Mouse (Mus musculus) ES-Bruce4 (cell line): ENCODE data around the gene Astn1.

Experiments
- CTCF ChIP-seq: IDR thresholded peaks from one replicate; pipeline ENCODE4 v1.8.1; 2011; ENCODE audit warnings: low read depth, low read length
- POLR2A ChIP-seq: IDR thresholded peaks from one replicate; pipeline ENCODE4 v1.8.1; 2011; ENCODE audit warnings: low read length; ENCODE audit not compliant: insufficient read depth

DNA sequence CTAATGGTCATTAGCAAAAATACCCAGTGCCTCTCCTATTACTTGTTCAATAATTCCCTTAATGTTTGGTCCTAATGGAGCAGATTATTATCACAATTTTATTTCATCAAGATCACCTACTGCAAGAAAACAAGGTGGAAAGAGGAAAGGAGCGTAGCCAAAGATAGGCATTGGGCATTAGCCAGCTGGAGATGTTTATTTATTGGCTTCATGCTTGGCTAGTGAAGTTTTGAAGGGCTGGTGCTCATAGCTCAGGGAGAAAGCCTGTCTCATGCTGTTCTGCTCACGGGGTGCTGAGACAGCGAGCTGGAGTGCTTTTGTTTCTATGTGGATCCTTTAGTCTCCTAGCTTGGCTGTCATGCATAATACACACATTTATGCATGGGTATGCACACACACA lies 131.2 kb downstream of the Astn1 start:
- TF ChIP-seq POLR2A (no peak), CTCF (no peak)
